Mouse (Mus musculus) liver, adult 2 months (tissue): ENCODE data around the gene Chchd6.

Experiments used
- CTCF ChIP-seq: fragments of 200-500 bp; IDR thresholded peaks from 2 replicates; pipeline ENCODE4 v1.5.1; 2011; ENCODE audit warnings: low read depth, low read length, control low read depth
- POLR2A ChIP-seq: fragments of 200-500 bp; IDR thresholded peaks from 2 replicates; pipeline ENCODE4 v1.6.1; 2011; ENCODE audit warnings: low read length, control low read depth; ENCODE audit not compliant: insufficient read depth; ENCODE audit errors: extremely low read depth

GRCm38 (mm10) chr6:89557654-89558053 is 37.8 kb downstream of the Chchd6 start:
- TF ChIP-seq CTCF (no peak), POLR2A (no peak)
